Mouse (Mus musculus) frontal cortex, adult (tissue): ENCODE measurements around the gene Ache.
"Not testable (repeated sequence)": the region's sequence is repeated elsewhere in the genome, so short reads cannot be mapped to it uniquely, and the experiment has no call there.

Source experiments
- ATAC-seq: cut with Nextera tagmentation; 2 replicates; pipeline ENCODE4 v1.9.2; 2017; ENCODE audit warnings: mild to moderate bottlenecking, moderate library complexity, mixed read lengths; ENCODE audit not compliant: low TSS enrichment

Ache gene

GRCm38 (mm10) chr5:137287032-137287952 is at the start of gene Ache:
TSS of gene Ache (plus strand) at chr5:137287519.
- ATAC-seq = peak; percentile 35

GRCm38 (mm10) chr5:137263897-137264720 is 23.2 kb upstream of the Ache start:
- ATAC-seq = no peak

GRCm38 (mm10) chr5:137264787-137265186 is 22.5 kb upstream of the Ache start:
- ATAC-seq = no peak

GRCm38 (mm10) chr5:137268131-137268910 is 19.0 kb upstream of the Ache start:
- no peak for ATAC-seq

DNA sequence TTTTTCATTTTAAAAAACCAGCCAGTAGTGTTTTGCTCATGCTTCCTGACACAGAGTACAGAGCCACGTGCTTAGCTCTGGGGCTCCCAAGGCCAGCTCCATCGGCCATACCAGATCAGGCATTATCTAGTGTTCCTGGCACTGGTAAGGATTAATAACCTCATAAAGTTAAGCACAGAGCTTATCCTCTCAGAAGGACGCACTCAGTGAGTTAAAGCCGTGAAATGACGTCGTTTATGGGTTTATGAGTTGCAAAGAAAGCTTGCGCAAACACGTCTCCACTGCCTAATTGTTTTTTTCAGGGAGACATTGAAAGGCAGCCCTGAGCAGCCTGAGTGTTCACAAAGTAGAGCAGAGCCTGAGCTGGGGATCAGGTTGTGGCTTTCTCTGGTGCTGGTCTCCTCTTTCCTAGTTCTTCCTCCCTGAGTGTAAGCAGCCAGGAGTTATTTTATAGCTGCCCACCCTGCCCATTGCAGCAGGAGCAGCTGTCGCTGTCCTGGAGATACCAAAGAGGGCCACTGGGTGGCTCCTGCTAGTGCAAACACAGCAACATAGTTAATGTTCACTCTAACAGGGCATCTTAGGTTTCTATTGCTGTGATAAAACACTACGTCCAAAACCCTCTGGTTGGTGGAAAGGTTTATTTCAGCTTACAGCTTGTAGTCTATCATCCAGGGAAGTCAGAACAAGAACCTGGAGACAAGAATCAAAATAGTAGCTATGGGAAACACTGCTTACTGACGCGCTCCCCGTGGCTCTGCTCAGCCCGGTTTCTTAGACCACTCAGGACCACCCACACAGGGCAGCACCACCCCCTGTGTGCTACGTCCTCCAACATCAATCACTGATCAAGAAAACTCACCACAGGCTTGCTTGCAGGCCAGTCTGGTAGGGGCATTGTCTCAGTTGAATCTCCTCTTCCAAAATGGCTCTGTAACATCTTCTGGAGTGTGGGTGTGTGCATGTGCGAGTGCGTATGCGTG is 9.7 kb upstream of the Ache start:
- peak; percentile 83 for ATAC-seq

- not testable (repeated sequence) for ATAC-seq
Measured at GRCm38 (mm10) chr5:137284411-137284810, 2.9 kb upstream of the Ache start.

DNA sequence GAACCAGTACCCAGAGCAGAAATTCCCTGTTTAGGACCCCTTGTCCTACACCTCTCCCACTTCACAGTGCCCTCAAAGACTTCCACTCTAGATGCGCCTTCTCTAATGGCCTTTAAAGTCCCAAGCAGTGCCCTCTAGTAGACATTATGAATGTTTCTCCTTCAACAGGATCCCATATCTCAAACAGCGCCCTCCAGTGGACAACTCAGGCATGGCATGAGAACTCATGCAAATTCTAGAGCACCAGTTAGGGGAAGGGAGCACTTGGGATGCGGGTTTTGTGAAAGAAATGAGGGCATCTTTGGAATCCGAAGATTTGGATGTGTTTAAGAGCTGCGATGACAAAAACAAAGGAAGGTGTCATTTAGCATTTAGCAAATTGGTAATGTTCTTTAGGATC is 2.3 kb upstream of the Ache start:
- no peak for ATAC-seq

DNA sequence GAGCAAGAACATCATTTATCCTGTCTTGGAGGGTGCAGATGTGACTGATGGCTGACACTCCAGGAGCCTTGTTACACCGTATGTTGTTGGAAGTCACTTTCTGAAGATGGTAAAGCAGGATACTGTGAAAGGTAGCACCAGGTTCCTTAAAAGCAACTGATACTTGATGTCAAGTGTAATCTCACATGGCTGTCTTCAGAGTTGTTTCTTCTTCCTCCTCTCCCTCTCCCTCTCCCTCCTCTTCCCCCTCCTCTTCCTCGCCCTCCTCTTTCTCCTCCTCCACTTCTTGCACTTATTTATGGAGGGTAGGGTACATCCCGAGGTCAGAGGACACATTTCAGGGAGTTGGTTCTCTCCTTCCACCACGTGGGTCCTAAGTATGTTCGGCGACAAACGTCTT is 1.3 kb upstream of the Ache start:
- no peak for ATAC-seq

GRCm38 (mm10) chr5:137286655-137287031 is 676 bp upstream of the Ache start:
- peak; percentile 56 for ATAC-seq

GRCm38 (mm10) chr5:137287953-137288743 is 829 bp downstream of the Ache start:
- no peak for ATAC-seq

GRCm38 (mm10) chr5:137288999-137289470 is 1.7 kb downstream of the Ache start:
- no peak; the same call in 1 of the 2 replicates for ATAC-seq

DNA sequence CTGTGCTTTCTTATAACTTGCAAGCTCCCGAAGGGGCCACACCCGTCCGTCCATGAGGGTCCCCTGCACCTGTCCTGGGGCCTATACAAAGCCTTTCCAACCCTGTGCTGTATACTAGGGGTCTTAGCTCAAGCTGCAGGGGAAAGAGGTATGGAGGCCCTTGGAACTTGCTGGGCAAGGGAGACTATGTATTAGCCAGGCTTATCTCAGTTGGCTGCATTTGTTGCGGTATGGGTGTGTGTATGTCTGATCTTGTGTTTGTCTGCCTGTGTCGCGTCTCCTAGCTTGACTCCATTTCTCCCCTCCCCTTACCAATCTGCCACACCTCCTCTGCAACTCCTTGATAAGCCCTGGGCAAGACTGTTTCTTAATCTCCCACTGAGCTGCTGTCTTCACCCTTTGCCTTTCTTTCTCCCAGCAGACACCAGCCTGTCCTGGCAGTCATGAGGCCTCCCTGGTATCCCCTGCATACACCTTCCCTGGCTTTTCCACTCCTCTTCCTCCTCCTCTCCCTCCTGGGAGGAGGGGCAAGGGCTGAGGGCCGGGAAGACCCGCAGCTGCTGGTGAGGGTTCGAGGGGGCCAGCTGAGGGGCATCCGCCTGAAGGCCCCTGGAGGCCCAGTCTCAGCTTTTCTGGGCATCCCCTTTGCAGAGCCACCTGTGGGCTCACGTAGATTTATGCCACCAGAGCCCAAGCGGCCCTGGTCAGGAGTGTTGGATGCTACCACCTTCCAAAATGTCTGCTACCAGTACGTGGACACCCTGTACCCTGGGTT is 2.5 kb downstream of the Ache start:
- no peak for ATAC-seq

GRCm38 (mm10) chr5:137290677-137291076 is 3.4 kb downstream of the Ache start:
- no peak for ATAC-seq

GRCm38 (mm10) chr5:137291381-137291926 is 4.1 kb downstream of the Ache start:
- no peak for ATAC-seq

DNA sequence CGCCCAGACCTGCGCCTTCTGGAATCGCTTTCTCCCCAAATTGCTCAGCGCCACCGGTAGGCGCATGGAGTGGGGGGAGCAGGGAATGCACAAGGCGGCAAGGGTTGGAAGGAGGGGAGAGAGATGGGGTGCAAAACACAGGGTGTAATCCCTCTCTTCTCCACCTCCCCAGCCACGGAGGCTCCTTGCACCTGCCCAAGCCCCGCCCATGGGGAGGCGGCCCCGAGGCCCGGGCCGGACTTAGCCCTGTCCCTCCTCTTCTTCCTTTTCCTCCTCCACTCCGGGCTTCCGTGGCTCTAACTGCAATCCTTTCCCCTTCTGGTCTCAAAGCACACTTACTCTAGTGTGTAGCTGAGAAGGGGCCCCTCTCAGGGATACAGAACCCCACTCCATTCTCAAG is 6.0 kb downstream of the Ache start:
- peak; percentile 45 for ATAC-seq

DNA sequence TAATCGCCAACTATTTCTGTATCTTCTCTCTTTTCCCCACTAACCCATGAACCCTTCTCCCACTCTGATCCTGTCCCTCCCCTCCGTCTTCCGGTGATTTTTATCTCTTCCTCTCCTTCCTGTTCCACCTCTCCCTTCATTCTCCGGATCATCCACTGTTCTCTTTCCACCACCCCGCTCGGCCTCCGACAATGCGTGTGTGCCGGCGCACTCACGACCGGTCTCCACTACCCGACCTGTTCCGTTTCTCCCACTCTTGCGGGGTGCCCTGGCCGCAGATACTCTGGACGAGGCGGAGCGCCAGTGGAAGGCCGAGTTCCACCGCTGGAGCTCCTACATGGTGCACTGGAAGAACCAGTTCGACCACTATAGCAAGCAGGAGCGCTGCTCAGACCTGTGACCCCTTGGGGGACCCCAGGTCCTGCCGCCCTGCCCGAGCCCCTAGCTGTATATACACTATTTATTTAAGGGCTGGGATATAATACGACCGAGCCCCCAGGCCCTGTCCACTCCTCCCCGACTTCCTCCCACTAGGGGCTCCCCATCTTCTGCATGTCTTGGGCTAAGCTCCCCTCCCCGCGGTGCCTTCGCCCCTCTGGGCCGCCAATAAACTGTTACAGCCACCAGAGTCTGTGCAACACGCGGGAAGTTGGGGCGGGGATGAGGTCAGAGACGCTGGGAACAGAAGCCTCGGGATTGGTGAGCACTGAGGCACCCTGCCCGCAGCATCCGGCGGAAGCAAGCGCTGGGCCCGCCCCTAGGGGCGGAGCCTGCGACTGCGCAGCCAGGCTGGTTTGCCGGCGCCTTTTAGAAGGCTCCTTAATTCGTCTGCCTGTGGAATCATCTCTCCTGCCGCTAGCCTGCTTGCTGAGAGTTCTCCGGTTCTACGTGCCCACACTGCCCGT is 6.8 kb downstream of the Ache start, which contains the start of gene Ufsp1:
Ufsp1 (plus strand) TSS at position 791 of the 905 bp plus-strand sequence.
- peak; percentile 89 for ATAC-seq

DNA sequence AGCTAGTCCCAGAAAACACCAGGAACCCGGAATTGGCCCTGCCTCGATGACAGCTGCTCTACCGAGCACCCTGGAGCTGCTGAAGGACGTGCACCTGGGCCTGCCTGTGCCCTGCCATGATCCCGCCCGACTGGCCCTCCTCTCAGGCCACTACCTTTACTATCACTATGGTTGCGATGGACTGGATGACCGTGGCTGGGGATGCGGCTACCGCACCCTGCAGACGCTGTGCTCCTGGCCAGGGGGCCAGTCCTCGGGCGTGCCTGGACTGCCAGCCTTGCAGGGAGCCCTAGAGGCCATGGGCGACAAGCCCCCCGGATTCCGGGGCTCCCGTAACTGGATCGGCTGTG is 7.4 kb downstream of the Ache start:
- peak; percentile 20 for ATAC-seq

DNA sequence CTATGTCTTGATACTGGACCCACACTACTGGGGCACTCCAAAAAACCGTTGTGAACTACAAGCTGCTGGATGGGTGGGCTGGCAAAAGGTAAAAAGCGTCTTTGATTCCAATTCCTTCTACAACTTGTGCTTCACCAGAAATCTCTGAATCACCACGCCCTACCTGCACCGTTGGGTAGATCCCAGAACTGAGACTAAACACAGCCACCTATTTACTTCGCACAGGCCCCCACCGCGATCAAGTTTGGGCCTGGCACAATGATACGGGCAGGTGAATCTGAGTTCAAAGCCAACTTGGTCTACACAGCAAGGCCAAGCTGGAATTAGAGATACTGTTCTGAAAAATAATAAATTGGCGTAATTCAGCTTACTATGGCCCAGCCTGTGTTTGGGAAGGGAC is 8.0 kb downstream of the Ache start:
- no peak for ATAC-seq
